In genomic region chr6:91000819-91001525, GRCm38 (mm10) we compare ENCODE assay signal across 8 mouse cellular contexts. TPM values are rescaled to one million over a fixed set of nuclear protein-coding genes. Genes with fewer than 3 reads are reported as not detected.
DNase-seq lines count a peak whose midpoint lies in the region; ATAC-seq and TF ChIP-seq lines count a peak whose summit lies in the region.

No protein-coding gene starts in this region.

- peak; percentile 77 for ATAC-seq in intestine, embryonic 15.5 days
- ATAC-seq in liver, embryonic 14.5 days (ENCODE audit: insufficient read depth) = peak; percentile 42; the same call in 1 of the 2 replicates
- ATAC-seq in stomach, embryonic 16.5 days (ENCODE audit: insufficient read depth, low FRiP score) = peak; percentile 52; the same call in 1 of the 2 replicates

- peak; percentile 70 to 87 for DNase-seq in adrenal gland, adult (ENCODE audit: inconsistent age in 2 of 2, low spot score in 1 of 2)
- no peak for DNase-seq in adrenal gland, postnatal 4 days (ENCODE audit: low spot score in 2 of 2)
- DNase-seq in urinary bladder, postnatal 36 days (ENCODE audit: low spot score in 2 of 2) = peak; percentile 13 to 28
- no peak for DNase-seq in urinary bladder, adult 2 months (ENCODE audit: low spot score)
- DNase-seq in liver, embryonic 14.5 days (ENCODE audit: low read depth in 3 of 3, low spot score in 3 of 3) = no peak
- no peak for DNase-seq in lung, adult 18-20 months

- H3K4me2 ChIP-seq in intestine, embryonic 15.5 days (replicated peaks) = peak overlapping the region; percentile 37
- peak overlapping the region; percentile 37 for H3K4me2 ChIP-seq in liver, embryonic 14.5 days (ENCODE audit: low read depth)
- peak overlapping the region; percentile 37 for H3K4me2 ChIP-seq in stomach, embryonic 16.5 days (ENCODE audit: low read depth, low read length)

- H3K4me3 ChIP-seq in intestine, embryonic 15.5 days (replicated peaks) = 0 out of 2 replicates have a peak overlapping the region, but pooled peaks have one; percentile 3
- H3K4me3 ChIP-seq in liver, embryonic 14.5 days (ENCODE audit: insufficient read depth in 1 of 2, low read depth in 2 of 2, low read length in 2 of 2) = no peak overlapping the region
- H3K4me3 ChIP-seq in stomach, embryonic 16.5 days (replicated peaks; ENCODE audit: low read length) = no peak overlapping the region

- H3K36me3 ChIP-seq in intestine, embryonic 15.5 days = no peaks in the 10 kb centered on the region
- no peaks in the 10 kb centered on the region for H3K36me3 ChIP-seq in liver, embryonic 14.5 days (replicated peaks; ENCODE audit: control insufficient read depth, insufficient read depth, low read depth)
- H3K36me3 ChIP-seq in stomach, embryonic 16.5 days (ENCODE audit: control insufficient read depth, insufficient read depth, low read length) = no peaks in the 10 kb centered on the region

- H3K27ac ChIP-seq in intestine, embryonic 15.5 days = no peak overlapping the region
- H3K27ac ChIP-seq in liver, embryonic 14.5 days = no peak overlapping the region
- H3K27ac ChIP-seq in stomach, embryonic 16.5 days (ENCODE audit: low read length) = no peak overlapping the region

- 25% methylated on average over 15 of the region's 15 CpGs for WGBS in intestine, embryonic 15.5 days
- WGBS in liver, embryonic 14.5 days (ENCODE audit: insufficient replicate concordance) = 31% methylated on average over 15 of the region's 15 CpGs
- 22% methylated on average over 15 of the region's 15 CpGs for WGBS in stomach, embryonic 16.5 days

- H3K27me3 ChIP-seq in intestine, embryonic 15.5 days (replicated peaks) = no peaks in the 10 kb centered on the region
- H3K27me3 ChIP-seq in liver, embryonic 14.5 days (ENCODE audit: control insufficient read depth, insufficient read depth, low read length) = no peaks in the 10 kb centered on the region
- no peaks in the 10 kb centered on the region for H3K27me3 ChIP-seq in stomach, embryonic 16.5 days (ENCODE audit: control insufficient read depth, insufficient read depth, low read length)

- no peak for TF ChIP-seq EP300 in liver, embryonic 14.5 days (IDR thresholded peaks at IDR 0.05; ENCODE audit: low read depth)

- peaks cover 10% of the 10 kb centered on the region; the same call in 1 of the 2 replicates for H3K4me1 ChIP-seq in intestine, embryonic 15.5 days (replicated peaks)
- peaks cover 29 to 52% of the 10 kb centered on the region in 2 experiments for H3K4me1 ChIP-seq in liver, embryonic 14.5 days (replicated peaks; ENCODE audit: control insufficient read depth in 2 of 2, insufficient read depth in 2 of 2, low read length in 1 of 2)
- H3K4me1 ChIP-seq in stomach, embryonic 16.5 days (ENCODE audit: control insufficient read depth, insufficient read depth, low read length) = no peaks in the 10 kb centered on the region

- no peak overlapping the region for H3K9ac ChIP-seq in intestine, embryonic 15.5 days
- H3K9ac ChIP-seq in liver, embryonic 14.5 days (replicated peaks) = no peak overlapping the region; the same call in 1 of the 2 replicates
- H3K9ac ChIP-seq in stomach, embryonic 16.5 days (ENCODE audit: low read length) = 0 out of 2 replicates have a peak overlapping the region, but pooled peaks have one; percentile 40

- H3K9me3 ChIP-seq in intestine, embryonic 15.5 days = no peaks in the 10 kb centered on the region
- H3K9me3 ChIP-seq in liver, embryonic 14.5 days (ENCODE audit: control insufficient read depth, low read length) = no peaks in the 10 kb centered on the region
- no peaks in the 10 kb centered on the region for H3K9me3 ChIP-seq in stomach, embryonic 16.5 days (replicated peaks; ENCODE audit: control insufficient read depth, low read length)

- TF ChIP-seq CTCF in liver, embryonic 14.5 days (IDR thresholded peaks at IDR 0.05; ENCODE audit: low read depth) = no peak

RNA-seq across cellular contexts. Expression of gene Iqsec1, which starts 12.5 kb away (rescaled TPM):
- total RNA-seq in adrenal gland, postnatal 4 days (2021) = 10 to 100 TPM; 90.0 to 95.0 TPM
- 48.8 and 76.1 TPM in 2 replicates for polyA plus RNA-seq in urinary bladder, adult 2 months (2012; rRNA removed)
- polyA plus RNA-seq in intestine, embryonic 15.5 days (2015; fragmentation: Nextera tagmentation; extraction: Ambion mirVana) = 8.7 and 11.6 TPM in 2 replicates
- polyA plus RNA-seq in liver, embryonic 14.5 days (2012; rRNA removed) = 9.0 and 10.2 TPM in 2 replicates
- 4.0 and 4.1 TPM in 2 replicates for polyA plus RNA-seq in liver, embryonic 14.5 days (2014; fragmentation: Nextera tagmentation; extraction: Ambion mirVana)
- polyA plus RNA-seq in stomach, embryonic 16.5 days (2015; fragmentation: Nextera tagmentation; extraction: Ambion mirVana) = 7.6 and 8.3 TPM in 2 replicates

Comparison
In these comparisons a context has a peak if more than half of its experiments do, and no peak if none do; other contexts are left out.
1. DNase-seq: peak in adrenal gland, adult (2 of 2) and urinary bladder, postnatal 36 days (2 of 2); none in adrenal gland, postnatal 4 days (0 of 2), urinary bladder, adult 2 months (single experiment), liver, embryonic 14.5 days (0 of 3) and lung, adult 18-20 months (0 of 2).
2. Peak in every context shown above with its lines, with median percentiles within 50 percentile points of each other: ATAC-seq and H3K4me2 ChIP-seq.